Mouse (Mus musculus): ENCODE results near the gene Ptprh.
"Not testable (repeated sequence)": the region's sequence is repeated elsewhere in the genome, so short reads cannot be mapped to it uniquely, and the experiment has no call there.

Gene Ptprh

DNA sequence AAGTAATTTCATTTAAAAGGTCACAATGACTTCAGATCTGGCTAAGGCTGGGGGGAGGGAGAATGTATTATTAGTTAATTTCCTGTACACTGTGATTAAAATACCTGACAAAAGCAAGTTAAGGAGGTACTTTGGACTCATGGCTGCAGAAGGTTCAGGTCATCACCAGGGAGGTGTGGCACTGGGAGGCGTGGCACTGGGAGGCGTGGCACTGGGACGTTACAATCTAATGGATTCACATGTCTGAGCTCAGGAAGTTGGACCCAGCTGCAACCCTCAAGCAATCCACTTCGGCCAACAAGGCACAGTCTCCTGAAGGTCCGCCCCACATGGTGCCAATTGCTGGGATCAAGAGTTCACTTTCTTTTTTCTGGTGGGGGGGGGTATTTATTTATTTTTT lies 4.2 kb upstream of the Ptprh start:
- no peak for DNase-seq (ENCODE audit: inconsistent age in 2 of 2, low spot score in 1 of 2)

DNA sequence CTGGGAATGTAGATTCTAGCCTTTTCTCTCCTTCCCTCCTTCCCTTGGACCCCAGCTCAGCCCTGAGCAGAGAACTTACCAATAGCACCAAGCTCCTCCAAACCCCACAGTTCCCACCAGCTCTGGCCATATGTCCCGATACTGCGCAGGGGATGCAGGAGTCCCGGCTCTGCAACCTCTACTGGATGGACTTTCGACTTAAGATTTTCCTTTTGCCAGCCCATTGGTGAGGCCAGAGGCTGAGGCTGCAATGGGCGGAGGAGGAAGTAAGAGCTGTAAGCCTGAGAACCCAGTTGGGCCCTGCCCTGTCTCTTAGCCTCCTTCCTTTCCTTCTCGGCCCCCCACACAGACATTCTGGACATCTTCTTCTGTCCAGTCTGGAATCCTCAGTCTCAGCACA lies 872 bp downstream of the Ptprh start:
- DNase-seq (ENCODE audit: inconsistent age in 2 of 2, low spot score in 1 of 2), result no peak

DNA sequence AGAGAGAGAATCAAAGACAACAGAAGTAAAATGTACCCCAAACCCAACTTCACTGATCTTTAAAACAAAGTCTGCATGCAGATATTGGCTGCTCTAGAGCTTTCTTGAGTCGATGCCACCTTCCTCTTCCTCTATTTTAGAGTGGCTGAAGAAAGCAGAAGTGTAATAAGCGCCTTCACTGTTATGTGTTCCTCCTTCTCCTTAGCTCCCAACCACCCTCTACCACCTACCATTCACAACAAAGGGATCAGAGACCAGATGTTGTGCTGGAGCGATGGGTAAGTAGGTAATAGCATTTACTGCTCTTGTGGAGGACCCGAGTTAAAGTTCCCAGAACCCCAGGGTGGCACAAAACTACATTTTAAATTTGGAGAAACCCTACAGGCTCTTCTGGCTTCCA lies 6.8 kb downstream of the Ptprh start:
- not testable (repeated sequence) for DNase-seq (ENCODE audit: inconsistent age in 2 of 2, low spot score in 1 of 2)

DNA sequence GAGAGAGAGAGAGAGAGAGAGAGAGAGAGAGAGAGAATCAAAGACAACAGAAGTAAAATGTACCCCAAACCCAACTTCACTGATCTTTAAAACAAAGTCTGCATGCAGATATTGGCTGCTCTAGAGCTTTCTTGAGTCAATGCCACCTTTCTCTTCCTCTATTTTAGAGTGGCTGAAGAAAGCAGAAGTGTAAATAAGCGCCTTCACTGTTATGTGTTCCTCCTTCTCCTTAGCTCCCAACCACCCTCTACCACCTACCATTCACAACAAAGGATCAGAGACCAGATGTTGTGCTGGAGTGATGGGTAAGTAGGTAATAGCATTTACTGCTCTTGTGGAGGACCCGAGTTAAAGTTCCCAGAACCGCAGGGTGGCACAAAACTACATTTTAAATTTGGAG lies 22.4 kb downstream of the Ptprh start:
- DNase-seq (ENCODE audit: inconsistent age in 2 of 2, low spot score in 1 of 2), result not testable (repeated sequence)

DNA sequence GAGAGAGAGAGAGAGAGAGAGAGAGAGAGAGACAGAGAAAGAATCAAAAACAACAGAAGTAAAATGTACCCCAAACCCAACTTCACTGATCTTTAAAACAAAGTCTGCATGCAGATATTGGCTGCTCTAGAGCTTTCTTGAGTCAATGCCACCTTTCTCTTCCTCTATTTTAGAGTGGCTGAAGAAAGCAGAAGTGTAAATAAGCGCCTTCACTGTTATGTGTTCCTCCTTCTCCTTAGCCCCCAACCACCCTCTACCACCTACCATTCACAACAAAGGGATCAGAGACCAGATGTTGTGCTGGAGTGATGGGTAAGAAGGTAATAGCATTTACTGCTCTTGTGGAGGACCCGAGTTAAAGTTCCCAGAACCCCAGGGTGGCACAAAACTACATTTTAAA lies 31.5 kb downstream of the Ptprh start:
- not testable (repeated sequence) for DNase-seq (ENCODE audit: inconsistent age in 2 of 2, low spot score in 1 of 2)

DNA sequence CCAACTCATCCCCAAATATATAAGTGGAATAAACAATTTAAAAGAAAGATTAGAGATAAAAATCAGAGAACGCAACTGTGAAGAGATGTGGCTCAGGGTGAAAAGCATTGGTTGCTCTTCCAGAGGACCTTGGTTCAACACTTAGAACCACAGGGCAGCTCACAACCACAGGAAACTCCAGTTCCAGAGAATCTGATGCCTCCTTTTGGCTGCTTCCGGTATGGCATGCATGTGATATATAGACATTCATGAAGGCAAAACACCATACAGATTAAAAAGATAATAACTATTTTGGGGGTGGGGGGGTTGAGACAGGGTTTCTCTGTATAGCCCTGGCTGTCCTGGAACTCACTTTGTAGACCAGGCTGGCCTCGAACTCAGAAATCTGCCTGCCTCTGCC lies 41.2 kb downstream of the Ptprh start:
- DNase-seq (ENCODE audit: inconsistent age in 2 of 2, low spot score in 1 of 2), result no peak

DNA sequence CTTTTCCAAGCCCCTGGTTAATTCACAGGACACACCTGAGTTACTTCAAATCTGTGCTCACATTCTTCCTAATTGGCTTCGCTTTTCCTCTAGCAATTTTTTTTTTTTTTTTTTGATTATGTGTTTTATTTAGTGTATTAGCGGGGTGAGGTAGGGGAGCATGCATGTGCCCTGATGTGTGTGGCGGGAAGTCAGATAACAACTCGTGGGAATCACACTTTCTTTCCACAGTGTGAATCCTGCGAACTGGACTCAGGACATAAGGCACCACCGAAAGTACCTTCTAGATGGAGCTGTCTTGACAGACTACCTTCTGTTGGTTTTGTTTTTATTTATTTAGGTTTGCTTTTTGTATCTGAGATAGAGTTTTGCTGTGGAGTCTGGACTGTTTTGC lies 46.7 kb downstream of the Ptprh start:
- DNase-seq (ENCODE audit: inconsistent age in 2 of 2, low spot score in 1 of 2), result no peak

DNA sequence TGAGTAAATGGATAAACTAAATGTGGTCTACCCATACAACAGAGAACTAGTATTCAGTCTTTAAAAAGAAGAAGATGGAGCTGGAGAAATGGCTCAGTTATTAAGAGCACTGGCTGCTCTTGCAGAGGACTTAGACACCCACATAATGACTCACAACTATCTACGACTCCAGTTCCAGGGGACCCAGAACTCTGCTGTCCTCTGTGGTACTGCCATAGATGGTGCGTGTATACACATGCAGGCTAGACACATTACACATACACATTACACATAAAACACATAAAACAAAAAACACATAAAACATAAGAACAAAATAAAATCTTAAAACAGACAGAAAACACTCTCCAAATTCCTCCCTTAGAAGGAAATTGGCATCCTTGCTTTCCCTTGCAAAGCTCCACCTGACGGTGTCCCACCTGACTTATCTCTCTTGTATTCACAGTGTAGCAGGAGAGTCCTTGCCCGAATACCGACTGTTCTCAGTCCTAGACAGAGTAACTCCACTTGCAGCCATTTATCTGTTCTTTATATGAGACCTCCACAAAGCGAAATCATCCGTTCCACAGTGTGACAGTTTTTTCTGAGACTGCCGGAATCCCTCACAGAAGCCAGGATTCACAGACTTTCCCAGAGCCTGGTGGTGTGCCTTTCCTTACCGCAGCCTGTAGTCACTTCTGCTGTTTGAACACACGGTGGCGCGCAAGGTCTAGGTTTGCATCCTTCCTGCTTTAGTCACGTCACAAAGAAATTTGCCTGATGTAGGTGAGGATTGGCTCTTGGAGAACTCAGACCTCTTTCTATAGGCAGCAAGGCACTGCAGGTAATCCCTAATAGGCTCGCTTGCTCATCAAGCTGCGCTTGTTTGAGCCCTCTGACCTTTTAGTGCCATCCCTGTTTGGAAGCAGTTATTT lies 47.3 kb downstream of the Ptprh start:
- peak; percentile 66 to 90 for DNase-seq (ENCODE audit: inconsistent age in 2 of 2, low spot score in 1 of 2)

DNA sequence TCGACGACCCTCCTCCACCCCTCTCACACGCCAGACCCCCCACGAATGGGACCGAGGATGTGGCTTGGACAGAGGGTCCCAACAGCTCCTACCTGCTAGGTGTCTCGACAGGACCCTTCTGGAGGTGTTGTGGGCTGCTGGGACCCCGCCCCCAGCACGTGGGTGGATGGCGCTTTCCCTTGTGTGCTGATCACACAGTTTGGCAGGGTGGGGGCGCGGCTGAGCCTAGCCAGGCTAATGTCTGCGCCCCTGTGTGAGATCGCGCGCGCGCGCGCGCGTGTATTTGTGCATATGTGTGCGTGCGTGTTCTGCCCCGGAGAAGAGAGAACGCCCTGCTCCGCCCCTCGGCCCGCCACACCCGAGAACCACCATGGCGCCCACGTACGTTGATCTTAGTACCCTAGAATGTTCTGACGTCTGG lies 56.6 kb downstream of the Ptprh start, which contains the start of gene Syt5:
TSS of gene Syt5 (minus strand) at position 321 of the 421 bp plus-strand sequence.
- no peak for DNase-seq (ENCODE audit: inconsistent age in 2 of 2, low spot score in 1 of 2)

DNA sequence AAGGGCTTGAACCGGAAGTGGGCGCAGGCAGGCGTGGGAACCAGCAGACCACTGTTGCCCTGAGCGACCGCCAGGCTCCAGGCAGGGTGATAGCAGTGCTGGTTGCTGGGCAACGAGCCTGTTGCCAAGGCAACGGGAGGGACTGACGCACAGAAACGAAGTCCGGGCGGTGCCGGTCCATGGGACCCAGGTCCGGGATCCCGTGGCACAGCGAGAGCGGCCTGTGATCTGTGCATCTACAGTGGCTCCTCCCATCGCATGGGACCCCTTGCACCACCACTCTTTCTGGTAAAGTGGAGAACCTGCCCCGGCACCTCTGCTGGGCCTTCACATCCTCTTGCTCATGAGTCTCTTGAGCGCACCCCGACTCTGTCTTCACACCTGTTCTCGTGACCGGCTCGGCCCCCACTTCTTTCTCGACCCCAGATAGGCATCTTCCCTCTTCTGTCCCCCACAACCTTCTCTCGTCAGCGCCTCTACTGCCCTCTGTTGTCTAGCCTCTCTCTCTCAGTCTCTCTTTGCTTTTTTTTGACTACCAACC lies 57.2 kb downstream of the Ptprh start:
- peak; percentile 76 to 82 for DNase-seq (ENCODE audit: inconsistent age in 2 of 2, low spot score in 1 of 2)

DNA sequence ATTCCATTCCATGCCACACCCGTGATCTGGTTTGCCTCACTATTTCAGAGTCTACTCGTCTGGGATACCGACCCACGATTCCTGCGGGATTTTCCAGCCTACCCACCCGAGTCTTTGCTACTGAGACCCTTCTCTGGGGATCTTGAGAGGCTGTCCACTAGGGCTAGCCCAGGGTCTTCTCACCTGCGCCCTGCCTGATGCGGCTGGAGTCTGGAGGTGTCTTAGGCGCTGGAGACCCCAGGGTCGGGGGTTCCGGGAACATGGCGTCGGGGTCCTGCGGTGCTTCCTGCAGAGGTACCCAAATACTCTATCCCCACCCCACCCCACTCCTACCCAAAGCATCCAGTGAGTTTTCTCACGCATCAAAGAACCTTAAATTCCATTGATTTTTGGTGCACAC lies 57.8 kb downstream of the Ptprh start:
- DNase-seq (ENCODE audit: inconsistent age in 2 of 2, low spot score in 1 of 2), result no peak

DNA sequence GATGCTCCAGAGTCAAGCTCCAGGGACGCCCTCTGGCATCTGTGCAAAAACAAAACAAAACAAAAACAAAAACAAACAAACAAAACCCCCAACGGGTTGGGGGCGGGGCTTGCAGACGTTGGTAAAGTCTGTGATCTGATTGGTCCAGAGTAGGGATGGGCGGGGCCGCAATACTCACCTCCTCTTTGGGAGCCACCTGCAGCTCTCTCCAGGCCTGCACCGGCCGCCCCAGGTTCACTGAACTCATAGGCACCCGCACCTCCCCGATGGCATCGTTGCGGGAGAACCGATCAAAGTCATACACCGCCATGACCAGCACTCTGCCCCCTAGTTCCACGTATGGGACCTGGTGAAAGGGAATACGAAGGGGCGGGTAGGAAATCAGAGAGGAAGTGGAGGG lies 61.8 kb downstream of the Ptprh start:
- no peak for DNase-seq (ENCODE audit: inconsistent age in 2 of 2, low spot score in 1 of 2)

DNA sequence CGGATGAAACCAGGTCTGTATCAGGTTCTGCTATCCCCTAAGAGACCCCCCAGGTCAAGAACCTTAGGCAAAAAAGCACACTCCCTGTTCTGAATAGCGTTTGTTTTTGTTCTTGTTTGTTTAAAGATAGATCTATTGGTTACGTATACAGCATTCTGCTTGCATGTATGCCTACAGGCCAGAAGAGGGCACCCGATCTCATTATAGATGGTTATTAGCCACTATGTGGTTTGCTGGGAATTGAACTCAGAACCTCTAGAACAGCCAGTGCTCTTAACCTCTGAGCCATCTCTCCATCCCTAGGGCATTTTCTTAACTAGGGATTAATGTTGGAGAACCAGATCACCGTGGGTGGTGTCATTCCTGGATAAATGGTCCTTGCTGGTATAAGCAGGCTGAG lies 62.5 kb downstream of the Ptprh start:
- no peak for DNase-seq (ENCODE audit: inconsistent age in 2 of 2, low spot score in 1 of 2)

DNA sequence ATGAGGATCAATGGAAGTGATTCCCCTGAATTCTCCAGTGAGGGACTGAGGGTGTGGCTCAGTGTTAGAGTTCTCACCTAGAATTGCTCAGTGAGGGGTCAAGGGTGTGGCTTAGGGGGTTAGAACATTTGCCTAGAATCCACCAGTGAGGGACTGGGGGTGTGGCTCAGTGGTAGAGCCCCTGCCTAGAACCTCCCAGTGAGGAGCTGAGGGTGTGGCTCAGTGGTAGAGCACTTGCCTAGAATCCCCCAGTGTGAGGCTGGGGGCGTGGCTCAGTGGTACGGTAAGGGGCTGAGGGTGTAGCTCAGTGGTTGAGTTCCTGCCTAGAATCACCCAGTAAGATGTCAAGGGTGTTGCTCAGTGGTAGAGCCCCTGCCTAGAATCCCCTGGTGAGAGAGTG lies 64.8 kb downstream of the Ptprh start:
- no peak for DNase-seq (ENCODE audit: inconsistent age in 2 of 2, low spot score in 1 of 2)

DNA sequence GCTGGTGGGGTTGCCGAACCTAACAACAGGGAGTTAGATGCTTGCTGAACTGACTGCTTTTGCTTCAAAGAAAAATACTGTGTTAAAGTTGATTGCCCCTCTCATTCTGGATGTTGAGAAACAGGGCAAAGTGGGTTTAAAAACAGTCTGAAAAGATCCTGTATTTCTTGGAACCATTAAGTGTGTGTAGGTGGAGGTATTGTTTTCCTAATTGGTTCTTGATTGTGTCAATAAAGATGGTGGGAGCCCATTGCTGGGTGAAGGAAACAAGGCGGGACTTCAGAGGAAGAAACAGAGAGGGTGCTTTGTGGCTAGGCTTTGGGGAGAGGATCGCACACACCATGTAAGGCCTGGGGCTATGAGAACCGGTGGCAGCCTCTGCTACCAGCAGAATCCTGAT lies 66.7 kb downstream of the Ptprh start:
- DNase-seq (ENCODE audit: inconsistent age in 2 of 2, low spot score in 1 of 2), result no peak

DNA sequence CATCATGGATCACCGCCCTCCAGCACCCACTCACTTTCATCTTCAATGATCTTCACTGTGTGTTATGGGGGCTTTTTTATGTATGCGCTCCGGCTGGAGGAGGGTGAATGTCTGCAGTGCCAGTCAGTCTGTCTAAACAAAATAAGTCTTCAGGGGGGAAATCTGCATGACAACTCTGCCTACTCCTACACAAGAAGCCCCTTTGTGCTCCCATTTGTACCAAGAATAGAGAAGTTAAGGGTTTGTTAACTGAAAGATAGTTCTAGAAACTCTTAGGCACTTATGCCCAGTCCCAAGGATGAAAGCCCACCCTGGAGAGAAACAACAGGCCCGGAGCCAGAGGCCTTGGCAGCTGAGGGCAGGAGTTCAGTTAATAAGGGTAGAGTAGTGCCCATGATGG lies 67.5 kb downstream of the Ptprh start:
- DNase-seq (ENCODE audit: inconsistent age in 2 of 2, low spot score in 1 of 2), result no peak

DNA sequence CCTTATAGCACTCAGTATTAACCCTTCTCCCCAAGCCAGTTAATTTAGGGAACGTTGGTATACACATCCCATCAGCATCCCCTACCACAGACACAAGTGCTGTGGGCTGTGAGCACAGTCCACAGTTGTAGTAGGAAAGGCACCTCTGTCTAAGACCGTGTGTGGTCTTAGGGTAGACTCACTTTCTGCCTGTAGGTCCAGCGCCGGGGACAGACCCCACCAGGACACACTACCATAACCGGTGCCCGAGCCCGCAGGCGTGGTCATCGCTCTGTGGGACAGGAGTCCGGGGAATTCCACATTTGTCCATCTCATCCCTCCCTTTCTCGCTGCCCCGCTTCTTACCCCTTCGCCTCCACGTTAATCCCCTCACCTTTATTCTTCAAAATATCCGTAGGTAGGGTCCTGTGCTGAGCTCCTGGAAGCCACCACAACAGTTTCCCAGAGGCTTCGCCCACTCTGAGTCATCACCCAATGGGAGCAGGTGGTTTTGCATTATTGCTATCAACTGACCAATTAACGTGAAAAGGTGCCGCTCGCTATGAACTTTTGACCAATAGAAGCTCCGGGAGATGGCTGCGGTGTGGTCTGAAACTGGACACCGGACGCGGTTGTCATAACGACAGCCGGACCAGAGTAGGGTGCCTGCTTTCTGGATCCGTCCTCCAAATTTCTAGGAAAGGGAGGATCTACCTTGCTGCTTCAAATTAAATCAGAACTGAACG lies 71.7 kb downstream of the Ptprh start, which contains the start of gene Dnaaf3:
TSS of gene Dnaaf3 (minus strand) at position 449 of the 725 bp plus-strand sequence.
- peak; percentile 82 to 89 for DNase-seq (ENCODE audit: inconsistent age in 2 of 2, low spot score in 1 of 2)

DNA sequence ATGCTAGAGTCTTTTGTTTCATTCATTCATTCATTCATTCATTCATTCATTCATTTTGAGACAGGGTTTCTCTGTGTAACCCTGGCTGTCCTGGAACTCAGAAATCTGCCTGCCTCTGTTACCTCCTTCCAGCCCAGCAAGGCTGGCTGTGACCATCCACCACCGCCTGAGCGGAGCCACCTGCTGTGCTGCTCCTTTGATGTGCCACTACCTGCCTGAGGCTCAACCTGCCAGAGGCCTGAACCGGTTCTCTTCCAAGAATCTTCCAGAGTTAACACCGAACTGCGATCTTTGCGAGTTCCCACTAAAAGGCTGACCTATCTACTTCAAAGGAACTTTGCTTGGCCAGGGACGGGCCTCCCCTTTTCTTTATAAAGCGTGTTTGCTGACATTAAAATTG lies 73.7 kb downstream of the Ptprh start:
- DNase-seq (ENCODE audit: inconsistent age in 2 of 2, low spot score in 1 of 2), result not testable (repeated sequence)

DNA sequence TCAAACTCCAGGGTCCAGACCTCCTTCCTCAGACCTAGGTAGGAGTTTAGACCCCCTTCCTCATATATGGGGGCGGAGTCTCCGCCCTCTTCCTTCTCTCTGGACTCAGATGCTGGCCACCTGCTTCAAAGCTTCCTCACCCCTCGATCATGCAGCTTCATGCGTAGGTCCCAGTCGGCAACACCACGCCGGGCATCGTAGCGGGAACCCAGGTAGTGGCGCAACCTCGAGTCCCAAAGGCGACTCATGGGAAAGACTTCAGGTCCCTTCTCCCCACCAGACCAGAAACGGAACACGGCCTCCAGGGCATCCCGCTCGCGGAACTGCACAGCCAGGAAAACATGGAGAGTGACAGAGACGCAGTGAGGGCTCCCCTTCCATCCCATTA lies 76.5 kb downstream of the Ptprh start:
- DNase-seq (ENCODE audit: inconsistent age in 2 of 2, low spot score in 1 of 2), result no peak

DNA sequence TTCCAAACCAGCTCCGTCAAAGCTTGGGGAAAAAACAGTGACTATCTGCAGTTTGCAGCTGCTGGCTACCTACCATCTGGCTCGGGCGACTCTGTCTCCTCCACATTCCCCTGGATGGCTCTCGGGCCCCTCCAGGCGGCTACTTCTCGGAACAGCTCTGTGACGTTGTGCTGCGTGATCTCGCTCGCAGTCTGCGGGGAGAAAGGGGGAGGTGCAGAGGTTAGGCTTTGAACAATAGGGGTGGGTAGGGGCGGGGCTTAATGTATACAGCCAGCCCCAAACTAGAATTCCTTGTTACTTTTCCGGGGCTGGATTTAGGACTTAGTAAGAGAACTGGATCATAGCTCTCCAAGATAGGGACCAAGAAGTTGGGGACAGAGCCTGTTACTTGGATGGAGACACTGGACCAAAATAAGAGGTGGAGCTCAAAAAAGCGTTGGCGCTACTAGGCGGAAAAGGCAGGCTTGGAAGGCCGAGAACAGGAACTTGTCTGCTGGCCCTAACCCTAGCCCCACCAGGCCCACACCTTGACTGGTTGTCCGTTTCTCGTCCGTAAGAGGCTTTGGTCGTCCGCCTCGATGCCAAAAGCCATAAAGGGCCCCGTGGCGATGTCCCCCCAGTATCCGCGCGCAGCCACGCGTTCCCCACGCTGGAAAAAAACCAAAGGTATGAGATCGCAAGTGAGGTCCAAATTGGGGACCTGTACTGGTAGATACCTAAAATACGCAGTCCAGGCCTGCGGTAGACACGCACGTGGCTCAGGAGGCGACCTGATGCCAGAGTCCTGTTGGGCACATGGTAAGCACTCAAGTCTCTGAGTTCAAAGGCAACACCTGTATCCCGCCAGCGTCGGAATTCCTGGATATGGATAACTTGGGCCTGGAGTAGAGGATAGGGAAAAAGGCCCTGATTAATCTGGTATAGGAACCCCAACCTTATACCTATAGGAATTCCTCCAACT lies 77.2 kb downstream of the Ptprh start:
- DNase-seq (ENCODE audit: inconsistent age in 2 of 2, low spot score in 1 of 2), result peak; percentile 57 to 79

All from adrenal gland, adult (tissue).